Comparison of ENCODE assay signal across 7 mouse cellular contexts in the genomic region with DNA sequence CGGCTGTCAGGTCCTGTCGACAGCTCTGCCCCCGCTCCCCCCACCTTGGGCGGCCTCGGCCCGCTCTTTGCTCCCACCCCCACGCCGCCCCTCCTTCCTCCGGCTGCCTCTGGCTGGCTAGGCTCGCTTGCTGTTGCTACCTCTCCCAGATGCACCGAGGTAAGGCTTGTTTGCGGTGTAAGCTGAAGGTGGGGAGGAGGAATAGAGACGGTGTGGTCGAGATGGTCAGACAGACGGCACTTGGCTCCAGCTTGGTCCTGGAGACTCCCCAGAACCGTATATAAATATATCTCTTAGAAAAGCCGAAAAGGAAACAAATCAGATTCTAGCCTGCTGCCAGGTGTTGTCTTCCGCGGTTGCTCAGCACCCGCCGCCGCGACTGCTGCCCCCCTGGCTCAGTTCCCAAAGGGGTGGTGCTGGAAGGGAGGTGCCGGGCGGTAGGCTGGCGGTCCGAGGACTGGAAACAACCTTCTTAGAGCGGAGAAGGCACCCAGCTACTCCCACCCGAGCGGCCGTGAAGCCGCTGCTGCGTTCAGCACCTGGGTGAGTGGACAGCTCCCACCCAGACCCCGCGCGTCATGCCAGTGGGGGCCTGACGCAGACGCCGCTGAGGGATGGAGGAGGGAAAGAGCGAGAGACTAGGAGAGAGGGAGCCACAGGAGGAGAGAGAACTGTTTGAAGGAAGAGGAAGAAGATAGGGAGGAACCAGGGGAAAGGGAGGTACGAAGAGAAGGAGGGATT. TPM values are rescaled to one million over a fixed set of nuclear protein-coding genes. Genes with fewer than 3 reads are reported as not detected.
DNase-seq lines count a peak whose midpoint lies in the region; ATAC-seq and TF ChIP-seq lines count a peak whose summit lies in the region.

A gene (minus strand): TSS at position 320 of the 741 bp plus-strand sequence.

- peak; percentile 98 for ATAC-seq in common myeloid progenitor, adult 5-6 weeks (replicated peaks; ENCODE audit: low read depth, poor library complexity, severe bottlenecking)
- ATAC-seq in limb, embryonic 12.5 days (ENCODE audit: insufficient number of reproducible peaks, insufficient read depth, low FRiP score, low TSS enrichment, low read depth): peak; percentile 83
- peak; percentile 82 for ATAC-seq in midbrain, embryonic 13.5 days
- ATAC-seq in stomach, embryonic 16.5 days (ENCODE audit: insufficient read depth, low FRiP score): peak; percentile 58

- 2% methylated on average over 41 of the region's 41 CpGs for WGBS in kidney, adult 2 months
- WGBS in limb, embryonic 12.5 days: under 1% methylated on average over 41 of the region's 41 CpGs
- under 1% methylated on average over 40 of the region's 41 CpGs for WGBS in midbrain, embryonic 13.5 days
- 1% methylated on average over 41 of the region's 41 CpGs for WGBS in stomach, embryonic 16.5 days

- DNase-seq in adrenal gland, postnatal 10 days: peak; percentile 88
- peak; percentile 67 to 81 for DNase-seq in gastrocnemius, postnatal 4 days (ENCODE audit: low spot score in 2 of 2)
- peak; percentile 20 for DNase-seq in kidney, adult 2 months

- no peak for TF ChIP-seq POLR2A in kidney, adult 2 months (IDR thresholded peaks at IDR 0.05; ENCODE audit: low read depth, low read length)

- peak within 1 kb of the TSS; percentile 51 for H3K4me2 ChIP-seq in limb, embryonic 12.5 days
- H3K4me2 ChIP-seq in midbrain, embryonic 13.5 days (replicated peaks): peak within 1 kb of the TSS; percentile 84
- peak within 1 kb of the TSS; percentile 55 for H3K4me2 ChIP-seq in stomach, embryonic 16.5 days (ENCODE audit: low read depth, low read length)

- H3K4me3 ChIP-seq in kidney, adult 2 months (ENCODE audit: insufficient read depth, low read depth, low read length): no peak within 1 kb of the TSS
- H3K4me3 ChIP-seq in limb, embryonic 12.5 days (replicated peaks): peak within 1 kb of the TSS; percentile 30
- peak within 1 kb of the TSS; percentile 62 for H3K4me3 ChIP-seq in midbrain, embryonic 13.5 days (replicated peaks)
- peak within 1 kb of the TSS; percentile 39 for H3K4me3 ChIP-seq in stomach, embryonic 16.5 days (replicated peaks; ENCODE audit: low read length)

- H3K27ac ChIP-seq in kidney, adult 2 months (ENCODE audit: insufficient read depth, low read depth, low read length): no peak within 1 kb of the TSS
- no peak within 1 kb of the TSS for H3K27ac ChIP-seq in limb, embryonic 12.5 days
- H3K27ac ChIP-seq in midbrain, embryonic 13.5 days: peak within 1 kb of the TSS; percentile 81
- H3K27ac ChIP-seq in stomach, embryonic 16.5 days (ENCODE audit: low read length): no peak within 1 kb of the TSS

- H3K4me1 ChIP-seq in kidney, adult 2 months (ENCODE audit: control insufficient read depth, insufficient read depth, low read length): no peaks in the 10 kb centered on the region
- H3K4me1 ChIP-seq in limb, embryonic 12.5 days (replicated peaks): peaks cover 9% of the 10 kb centered on the region
- H3K4me1 ChIP-seq in midbrain, embryonic 13.5 days (replicated peaks): peaks cover 43% of the 10 kb centered on the region
- no peaks in the 10 kb centered on the region for H3K4me1 ChIP-seq in stomach, embryonic 16.5 days (ENCODE audit: control insufficient read depth, insufficient read depth, low read length)

- H3K9ac ChIP-seq in limb, embryonic 12.5 days (replicated peaks): no peak within 1 kb of the TSS
- peak within 1 kb of the TSS; percentile 79 for H3K9ac ChIP-seq in midbrain, embryonic 13.5 days (replicated peaks)
- H3K9ac ChIP-seq in stomach, embryonic 16.5 days (ENCODE audit: low read length): no peak within 1 kb of the TSS

- no peaks in the 10 kb centered on the region for H3K9me3 ChIP-seq in limb, embryonic 12.5 days
- H3K9me3 ChIP-seq in midbrain, embryonic 13.5 days: no peaks in the 10 kb centered on the region
- no peaks in the 10 kb centered on the region for H3K9me3 ChIP-seq in stomach, embryonic 16.5 days (replicated peaks; ENCODE audit: control insufficient read depth, low read length)

- H3K27me3 ChIP-seq in kidney, adult 2 months (replicated peaks; ENCODE audit: control insufficient read depth, insufficient read depth, low read length): peaks cover 2% of the 10 kb centered on the region; the same call in 1 of the 2 replicates
- H3K27me3 ChIP-seq in limb, embryonic 12.5 days: peaks cover 56% of the 10 kb centered on the region
- peaks cover 20% of the 10 kb centered on the region for H3K27me3 ChIP-seq in midbrain, embryonic 13.5 days
- H3K27me3 ChIP-seq in stomach, embryonic 16.5 days (ENCODE audit: control insufficient read depth, insufficient read depth, low read length): peaks cover 27% of the 10 kb centered on the region

- no peaks in the 10 kb centered on the region for H3K36me3 ChIP-seq in kidney, adult 2 months (ENCODE audit: control insufficient read depth, insufficient read depth, low read length)
- H3K36me3 ChIP-seq in limb, embryonic 12.5 days: no peaks in the 10 kb centered on the region
- no peaks in the 10 kb centered on the region for H3K36me3 ChIP-seq in midbrain, embryonic 13.5 days
- H3K36me3 ChIP-seq in stomach, embryonic 16.5 days (ENCODE audit: control insufficient read depth, insufficient read depth, low read length): no peaks in the 10 kb centered on the region

- TF ChIP-seq CTCF in kidney, adult 2 months (conservative IDR thresholded peaks at IDR 0.05; ENCODE audit: insufficient read depth, insufficient read length, low read depth, low read length): no peak

RNA-seq across cellular contexts. Expression of the gene that starts here (rescaled TPM):
- 1 to 10 TPM; 1.3 to 2.5 TPM for total RNA-seq in adrenal gland, postnatal 10 days (2021)
- total RNA-seq in common myeloid progenitor, adult 5-6 weeks (2017): not detected in 2 replicates
- under 1 TPM; 0.05 to 0.16 TPM for total RNA-seq in gastrocnemius, postnatal 4 days (2021)
- polyA plus RNA-seq in kidney, adult 2 months (2012; rRNA removed): 0.05 TPM in 1 of 2 replicates, not detected in the other
- polyA plus RNA-seq in limb, embryonic 12.5 days (2016; fragmentation: Nextera tagmentation; extraction: Ambion mirVana): not detected in 2 replicates
- polyA plus RNA-seq in midbrain, embryonic 13.5 days (2015; fragmentation: Nextera tagmentation; extraction: Ambion mirVana): 2.5 and 2.7 TPM in 2 replicates
- 0.14 TPM in 2 replicates for polyA plus RNA-seq in stomach, embryonic 16.5 days (2015; fragmentation: Nextera tagmentation; extraction: Ambion mirVana)

Comparison
In these comparisons a context has a peak if more than half of its experiments do, and no peak if none do; other contexts are left out.
1. Peak in ATAC-seq in common myeloid progenitor, adult 5-6 weeks; RNA of the gene not detected or under 1 TPM.
2. Peak in DNase-seq in gastrocnemius, postnatal 4 days; RNA of the gene not detected or under 1 TPM.
3. Peak in DNase-seq in kidney, adult 2 months; RNA of the gene not detected or under 1 TPM.
4. Peak in ATAC-seq, H3K4me3 ChIP-seq and H3K4me2 ChIP-seq in limb, embryonic 12.5 days; RNA of the gene not detected or under 1 TPM.
5. Peak in ATAC-seq, H3K4me3 ChIP-seq and H3K4me2 ChIP-seq in stomach, embryonic 16.5 days; RNA of the gene not detected or under 1 TPM.
6. DNase-seq: peak in every context shown above with its lines; median percentile 88 in adrenal gland, postnatal 10 days; 74 in gastrocnemius, postnatal 4 days; 20 in kidney, adult 2 months.